Mouse (Mus musculus) CD4-positive, CD25-positive, alpha-beta regulatory T cell, adult 4 months (primary cell): ENCODE results near the gene Nrip1. TPM values are rescaled to one million over a fixed set of nuclear protein-coding genes. Genes with fewer than 3 reads are reported as not detected.
A peak's percentile ranks its signal among the peaks of the same experiment; 100 is the strongest.

Experiments
- ATAC-seq: one replicate; pipeline ENCODE4 v1.8.0; 2017
- polyA plus RNA-seq, 2 experiments: library from polyadenylated mRNA; unstranded; fragments of 100-300 nt; shearing (Covaris generic); gene quantifications; one replicate each; pipeline ENCODE4 v1.2.1; 2017

Nrip1 gene
- polyA plus RNA-seq, 2 experiments from 2014 or later, result 42.3 to 52.8 TPM

- no peak for ATAC-seq
Measured at GRCm38 (mm10) chr16:76347719-76348421, 25.8 kb downstream of the Nrip1 start.

DNA sequence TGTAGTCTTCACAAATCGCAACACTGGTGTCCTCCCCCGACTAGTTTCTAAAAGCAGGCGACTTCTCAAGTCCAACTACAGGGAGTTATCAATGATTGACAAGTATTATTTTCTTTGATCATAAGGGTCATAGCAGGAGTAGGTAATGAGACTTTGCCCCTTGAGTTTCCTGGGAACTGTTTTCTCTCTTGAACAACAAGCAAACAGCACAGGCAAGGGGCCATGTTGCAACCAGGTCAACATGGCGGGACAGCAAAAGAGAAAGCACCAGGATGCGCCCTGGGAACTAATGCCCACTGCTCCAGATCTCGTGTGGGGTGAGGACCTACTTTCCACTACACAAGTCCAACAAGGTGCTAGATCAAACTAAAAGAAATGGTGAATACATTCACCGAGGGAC, 27.3 kb downstream of the Nrip1 start:
- ATAC-seq, result no peak

GRCm38 (mm10) chr16:76344761-76345368, 28.8 kb downstream of the Nrip1 start:
- ATAC-seq, result no peak

DNA sequence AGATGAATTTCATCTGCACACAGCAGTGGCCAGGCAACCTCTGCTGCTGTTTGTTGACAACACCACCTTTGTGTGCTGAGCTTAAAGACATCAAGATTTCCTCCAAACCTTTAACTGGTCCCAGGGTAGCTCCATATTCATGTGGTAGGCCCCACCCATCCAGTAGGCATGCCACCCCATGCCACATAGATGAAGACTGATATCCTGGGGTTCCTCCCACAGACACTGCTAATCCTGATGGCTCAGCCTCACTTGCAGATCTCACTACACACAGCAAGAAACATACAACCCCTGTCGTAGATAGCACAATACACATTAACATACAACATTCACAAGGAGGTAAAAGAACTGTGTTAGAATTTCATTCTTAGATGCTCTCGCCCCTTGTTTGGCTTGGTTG, 29.6 kb downstream of the Nrip1 start:
- ATAC-seq, result no peak

- ATAC-seq, result peak; percentile 66
Measured at GRCm38 (mm10) chr16:76341636-76342035, 32.0 kb downstream of the Nrip1 start.

GRCm38 (mm10) chr16:76339256-76339655, 34.4 kb downstream of the Nrip1 start:
- ATAC-seq, result peak; percentile 12

DNA sequence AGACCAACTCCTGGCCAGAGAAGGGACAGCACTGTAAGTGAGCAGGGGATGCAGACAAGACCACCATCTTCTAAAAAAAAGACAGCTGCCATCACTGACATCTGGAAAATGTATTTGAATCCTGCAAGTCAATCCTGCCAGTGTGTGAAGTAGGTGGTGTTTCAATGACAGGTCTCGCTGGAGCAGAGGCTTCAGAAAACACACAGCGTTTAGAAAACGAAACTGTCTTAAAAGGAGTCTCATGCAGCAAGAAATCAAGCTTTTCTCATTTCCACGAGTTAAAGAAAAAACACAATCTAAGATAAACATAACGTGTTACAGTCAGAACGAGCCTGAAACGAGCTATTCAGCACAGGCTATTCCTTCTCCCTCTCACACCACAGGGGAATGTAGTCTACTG, 36.3 kb downstream of the Nrip1 start:
- ATAC-seq, result peak; percentile 35

DNA sequence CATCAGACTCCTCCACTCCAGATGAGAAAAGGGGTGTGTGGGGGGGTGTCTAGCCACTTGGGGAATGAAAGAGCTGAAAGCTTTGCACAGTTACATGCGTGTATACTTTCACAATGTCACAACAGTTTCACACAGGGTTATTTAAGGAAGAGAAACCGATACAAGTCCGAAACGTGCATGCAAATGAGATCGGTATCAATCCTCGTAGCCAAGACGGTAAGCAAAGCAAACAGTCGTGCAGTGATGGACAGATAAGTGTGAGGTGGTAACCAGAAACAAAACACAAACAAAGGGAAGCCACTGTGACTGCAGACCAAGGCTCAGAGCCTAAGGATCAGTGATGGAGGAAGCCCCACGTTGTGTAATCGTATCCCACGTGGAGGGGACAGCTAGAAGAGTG, 36.7 kb downstream of the Nrip1 start:
- peak; percentile 62 for ATAC-seq

GRCm38 (mm10) chr16:76335913-76336312, 37.7 kb downstream of the Nrip1 start:
- no peak for ATAC-seq

GRCm38 (mm10) chr16:76332127-76332526, 41.5 kb downstream of the Nrip1 start:
- ATAC-seq, result no peak

DNA sequence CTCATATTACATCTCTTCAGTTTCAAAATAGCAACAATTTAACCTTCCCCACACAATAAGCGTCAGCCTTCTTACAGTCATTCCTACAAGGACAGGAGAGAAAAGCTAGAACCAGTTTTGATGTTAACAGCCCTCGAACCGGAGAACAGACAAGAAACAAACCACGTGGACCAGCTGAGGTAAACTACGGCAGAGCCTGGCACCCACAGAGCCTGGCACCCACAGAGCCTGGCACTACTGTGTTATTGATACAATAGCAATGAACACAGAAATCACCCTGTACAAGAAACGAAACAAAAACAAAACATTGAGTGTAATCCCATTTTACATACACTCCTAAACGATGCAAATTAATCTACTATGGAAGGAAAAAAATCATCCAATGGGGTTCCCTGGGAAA, 42.4 kb downstream of the Nrip1 start:
- no peak for ATAC-seq

- ATAC-seq, result no peak
Measured at GRCm38 (mm10) chr16:76325315-76325710, 48.3 kb downstream of the Nrip1 start.

- ATAC-seq, result no peak
Measured at GRCm38 (mm10) chr16:76324411-76325314, 49.0 kb downstream of the Nrip1 start.

DNA sequence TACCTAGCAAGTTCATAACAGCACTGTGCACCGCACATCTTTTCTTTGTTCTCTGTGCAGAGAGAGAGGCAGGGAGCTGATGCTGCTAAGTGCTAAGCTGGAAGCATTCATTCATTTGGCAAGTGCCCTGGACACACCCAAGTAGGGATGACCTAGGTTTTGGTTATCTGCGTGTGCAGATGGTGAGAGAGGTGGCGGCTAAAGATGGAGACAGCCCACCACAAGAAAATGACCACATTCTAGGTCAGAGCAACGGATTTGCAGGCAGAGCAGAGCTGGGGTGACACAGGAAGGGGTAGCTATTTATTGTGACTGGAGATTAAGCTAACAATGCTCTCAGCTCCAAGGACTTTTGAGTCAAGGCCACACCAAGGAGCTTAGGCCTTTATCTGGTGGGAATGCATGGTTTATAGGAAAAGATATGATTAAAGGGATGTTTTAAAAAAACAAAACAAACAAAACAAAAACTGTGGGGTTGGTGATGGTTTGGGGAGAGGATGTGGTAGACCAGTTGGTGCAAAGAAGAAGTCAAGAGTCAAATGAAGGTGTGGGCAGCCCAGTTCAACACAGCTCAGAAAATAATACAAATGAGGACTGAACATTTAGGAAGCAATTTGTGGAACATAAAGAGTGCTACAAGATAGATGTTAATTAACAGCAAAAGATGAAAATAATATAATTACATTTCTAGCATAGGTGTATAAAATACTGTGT, 49.9 kb downstream of the Nrip1 start:
- peak; percentile 55 for ATAC-seq

DNA sequence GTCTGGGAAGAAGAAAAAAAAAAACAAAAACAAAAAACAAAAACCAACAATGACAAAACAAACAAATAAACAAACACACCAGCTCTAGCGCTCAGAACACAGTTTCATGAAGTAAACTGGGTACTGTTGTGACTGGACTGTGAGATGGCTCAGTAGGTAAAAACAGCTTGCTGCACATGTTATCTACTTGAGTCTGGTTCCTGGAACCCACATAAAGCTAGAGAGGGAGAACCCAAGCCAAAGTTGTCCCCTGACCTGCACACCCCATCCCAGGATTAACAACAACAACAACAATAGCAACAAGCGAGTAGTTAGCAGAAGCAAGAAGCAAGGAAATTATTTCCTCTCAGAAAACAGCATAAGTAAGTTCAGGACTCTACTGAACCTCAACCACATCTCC, 50.5 kb downstream of the Nrip1 start:
- no peak for ATAC-seq

DNA sequence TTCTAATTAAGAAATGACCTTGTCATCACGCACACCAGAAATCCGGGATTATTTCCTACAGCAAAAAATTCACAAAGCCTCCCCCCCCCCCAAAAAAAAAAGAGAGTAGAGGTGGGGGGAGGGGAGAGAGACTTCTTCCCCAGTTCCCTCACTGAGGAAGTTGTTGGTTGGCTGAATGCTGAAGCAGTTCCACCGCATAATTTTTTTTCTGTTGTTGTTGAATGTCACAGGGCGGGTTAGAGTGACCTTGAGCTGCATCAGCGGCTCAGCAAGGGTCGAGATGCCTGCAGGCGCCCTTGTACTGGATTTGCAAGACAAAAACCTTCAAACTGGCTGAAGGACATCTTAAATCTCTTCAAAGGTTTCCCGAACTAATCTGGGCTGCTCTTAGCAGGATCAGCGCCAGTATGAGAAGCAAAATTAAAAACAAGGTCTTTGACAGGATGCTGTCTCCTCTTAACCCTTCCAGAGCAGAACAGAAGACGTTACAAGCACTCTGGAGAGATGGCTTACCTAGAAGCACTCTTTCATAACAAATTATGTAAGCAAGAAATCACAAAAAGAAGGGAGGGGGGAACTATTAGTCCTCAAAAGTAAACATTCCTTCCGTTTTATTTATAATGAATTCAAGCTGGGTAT, 52.0 kb downstream of the Nrip1 start:
- peak; percentile 30 for ATAC-seq

GRCm38 (mm10) chr16:76320118-76320473, 53.5 kb downstream of the Nrip1 start:
- no peak for ATAC-seq

- no peak for ATAC-seq
Measured at GRCm38 (mm10) chr16:76319364-76320117, 54.1 kb downstream of the Nrip1 start.

- ATAC-seq, result no peak
Measured at GRCm38 (mm10) chr16:76318331-76318922, 55.2 kb downstream of the Nrip1 start.

GRCm38 (mm10) chr16:76316940-76317822, 56.4 kb downstream of the Nrip1 start:
- ATAC-seq, result no peak
